Mouse (Mus musculus): ENCODE results near the gene Olfr159. TPM values are rescaled to one million over a fixed set of nuclear protein-coding genes. Genes with fewer than 3 reads are reported as not detected.
"Not testable (repeated sequence)": the region's sequence is repeated elsewhere in the genome, so short reads cannot be mapped to it uniquely, and the experiment has no call there.

Olfr159 gene
- total RNA-seq (2014; rRNA removed) (not detected in 2 replicates), polyA plus RNA-seq (2015; fragmentation: Nextera tagmentation; extraction: Ambion mirVana) (not detected in 2 replicates)

GRCm38 (mm10) chr4:43770909-43771308 is at the start of gene Olfr159:
Gene Olfr159 (minus strand): TSS chr4:43771009.
- H3K4me2 ChIP-seq (ENCODE audit: low read depth) = no peak within 1 kb of the TSS
- WGBS = 85% methylated on average over 6 of the region's 6 CpGs
- TF ChIP-seq CTCF (IDR thresholded peaks at IDR 0.05; ENCODE audit: low read depth) = no peak
- no peak within 1 kb of the TSS for H3K27ac ChIP-seq (ENCODE audit: low read depth, low read length)
- no peaks in the 10 kb centered on the region for H3K27me3 ChIP-seq (ENCODE audit: insufficient read depth, low read length)
- H3K36me3 ChIP-seq (ENCODE audit: insufficient read depth) = no peaks in the 10 kb centered on the region
- ATAC-seq = no peak
- H3K4me1 ChIP-seq (ENCODE audit: insufficient read depth) = no peaks in the 10 kb centered on the region
- DNase-seq = no peak
- H3K9me3 ChIP-seq (ENCODE audit: low read length) = no peaks in the 10 kb centered on the region
- no peak within 1 kb of the TSS for H3K9ac ChIP-seq
- no peak within 1 kb of the TSS for H3K4me3 ChIP-seq (ENCODE audit: low read depth, low read length)

- peaks cover 2% of the 10 kb centered on the region; the same call in 1 of the 2 replicates for H3K9me3 ChIP-seq (ENCODE audit: low read length)
- ATAC-seq = no peak
- H3K9ac ChIP-seq = no peak overlapping the region
- H3K4me3 ChIP-seq (ENCODE audit: low read depth, low read length) = no peak overlapping the region
- DNase-seq = no peak
- no peaks in the 10 kb centered on the region for H3K36me3 ChIP-seq (ENCODE audit: insufficient read depth)
- no peak overlapping the region for H3K4me2 ChIP-seq (ENCODE audit: low read depth)
- H3K27me3 ChIP-seq (ENCODE audit: insufficient read depth, low read length) = no peaks in the 10 kb centered on the region
- H3K27ac ChIP-seq (ENCODE audit: low read depth, low read length) = no peak overlapping the region
- no peaks in the 10 kb centered on the region for H3K4me1 ChIP-seq (ENCODE audit: insufficient read depth)
- no peak for TF ChIP-seq CTCF (IDR thresholded peaks at IDR 0.05; ENCODE audit: low read depth)
- WGBS = 83% methylated on average over 7 of the region's 7 CpGs
These were observed 28.1 kb upstream of the Olfr159 start for GRCm38 (mm10) chr4:43798936-43799335.

- WGBS = 88% methylated on average over 5 of the region's 5 CpGs
These were observed 25.0 kb upstream of the Olfr159 start for GRCm38 (mm10) chr4:43795844-43796243.

GRCm38 (mm10) chr4:43795296-43795695 is 24.5 kb upstream of the Olfr159 start:
- H3K4me2 ChIP-seq (ENCODE audit: low read depth) = no peak overlapping the region
- H3K9me3 ChIP-seq (ENCODE audit: low read length) = no peaks in the 10 kb centered on the region
- no peaks in the 10 kb centered on the region for H3K36me3 ChIP-seq (ENCODE audit: insufficient read depth)
- 75% methylated on average over 6 of the region's 6 CpGs for WGBS
- no peak for DNase-seq
- H3K4me1 ChIP-seq (ENCODE audit: insufficient read depth) = no peaks in the 10 kb centered on the region
- no peak for ATAC-seq
- no peaks in the 10 kb centered on the region for H3K27me3 ChIP-seq (ENCODE audit: insufficient read depth, low read length)
- no peak overlapping the region for H3K4me3 ChIP-seq (ENCODE audit: low read depth, low read length)
- no peak overlapping the region for H3K27ac ChIP-seq (ENCODE audit: low read depth, low read length)
- no peak for TF ChIP-seq CTCF (IDR thresholded peaks at IDR 0.05; ENCODE audit: low read depth)
- no peak overlapping the region for H3K9ac ChIP-seq

More at GRCm38 (mm10) chr4:43795844-43796243, 25.0 kb upstream of the Olfr159 start:
- H3K36me3 ChIP-seq (ENCODE audit: insufficient read depth); H3K9me3 ChIP-seq (ENCODE audit: low read length); H3K4me2 ChIP-seq (ENCODE audit: low read depth); H3K9ac ChIP-seq; H3K4me1 ChIP-seq (ENCODE audit: insufficient read depth); H3K4me3 ChIP-seq (ENCODE audit: low read depth, low read length); H3K27ac ChIP-seq (ENCODE audit: low read depth, low read length); DNase-seq; H3K27me3 ChIP-seq (ENCODE audit: insufficient read depth, low read length); ATAC-seq: not testable (repeated sequence)

GRCm38 (mm10) chr4:43772304-43772703 is 1.5 kb upstream of the Olfr159 start:
- DNase-seq (no peak), ATAC-seq (no peak)
- H3K4me3 ChIP-seq (ENCODE audit: low read depth, low read length) = no peak overlapping the region
- no peak for TF ChIP-seq CTCF (IDR thresholded peaks at IDR 0.05; ENCODE audit: low read depth)
- H3K36me3 ChIP-seq (ENCODE audit: insufficient read depth) = no peaks in the 10 kb centered on the region
- no peaks in the 10 kb centered on the region for H3K9me3 ChIP-seq (ENCODE audit: low read length)
- H3K4me1 ChIP-seq (ENCODE audit: insufficient read depth) = no peaks in the 10 kb centered on the region
- no peaks in the 10 kb centered on the region for H3K27me3 ChIP-seq (ENCODE audit: insufficient read depth, low read length)
- 27% methylated on average over 2 of the region's 2 CpGs for WGBS
- no peak overlapping the region for H3K9ac ChIP-seq
- no peak overlapping the region for H3K4me2 ChIP-seq (ENCODE audit: low read depth)
- no peak overlapping the region for H3K27ac ChIP-seq (ENCODE audit: low read depth, low read length)

GRCm38 (mm10) chr4:43771626-43772025 is 817 bp upstream of the Olfr159 start:
- H3K27me3 ChIP-seq (ENCODE audit: insufficient read depth, low read length) = no peaks in the 10 kb centered on the region
- no peak overlapping the region for H3K27ac ChIP-seq (ENCODE audit: low read depth, low read length)
- 57% methylated on average over 6 of the region's 6 CpGs for WGBS
- no peaks in the 10 kb centered on the region for H3K9me3 ChIP-seq (ENCODE audit: low read length)
- ATAC-seq (no peak), DNase-seq (no peak)
- H3K4me1 ChIP-seq (ENCODE audit: insufficient read depth) = no peaks in the 10 kb centered on the region
- no peak overlapping the region for H3K4me3 ChIP-seq (ENCODE audit: low read depth, low read length)
- no peak overlapping the region for H3K9ac ChIP-seq
- no peak for TF ChIP-seq CTCF (IDR thresholded peaks at IDR 0.05; ENCODE audit: low read depth)
- no peak overlapping the region for H3K4me2 ChIP-seq (ENCODE audit: low read depth)
- H3K36me3 ChIP-seq (ENCODE audit: insufficient read depth) = no peaks in the 10 kb centered on the region

- Histone ChIP-seq H3K9ac (no peak overlapping the region), H3K9me3 (ENCODE audit: low read length) (no peaks in the 10 kb centered on the region), H3K4me3 (ENCODE audit: low read depth, low read length) (no peak overlapping the region), H3K4me1 (ENCODE audit: insufficient read depth) (no peaks in the 10 kb centered on the region), H3K36me3 (ENCODE audit: insufficient read depth) (no peaks in the 10 kb centered on the region), H3K4me2 (ENCODE audit: low read depth) (no peak overlapping the region), H3K27ac (ENCODE audit: low read depth, low read length) (no peak overlapping the region), H3K27me3 (ENCODE audit: insufficient read depth, low read length) (no peaks in the 10 kb centered on the region)
- DNase-seq (no peak), ATAC-seq (no peak)
- WGBS = 94% methylated on average over 2 of the region's 2 CpGs
- TF ChIP-seq CTCF (IDR thresholded peaks at IDR 0.05; ENCODE audit: low read depth) = no peak
These were observed 1.4 kb downstream of the Olfr159 start for GRCm38 (mm10) chr4:43769374-43769773.

- Histone ChIP-seq H3K4me3 (ENCODE audit: low read depth, low read length) (no peak overlapping the region), H3K27me3 (ENCODE audit: insufficient read depth, low read length) (no peaks in the 10 kb centered on the region), H3K4me2 (ENCODE audit: low read depth) (no peak overlapping the region), H3K9ac (no peak overlapping the region), H3K27ac (ENCODE audit: low read depth, low read length) (no peak overlapping the region), H3K36me3 (ENCODE audit: insufficient read depth) (no peaks in the 10 kb centered on the region), H3K9me3 (ENCODE audit: low read length) (no peaks in the 10 kb centered on the region), H3K4me1 (ENCODE audit: insufficient read depth) (no peaks in the 10 kb centered on the region)
- DNase-seq (no peak), ATAC-seq (no peak)
- no peak for TF ChIP-seq CTCF (IDR thresholded peaks at IDR 0.05; ENCODE audit: low read depth)
- 82% methylated on average over 5 of the region's 5 CpGs for WGBS
These were observed 2.5 kb downstream of the Olfr159 start for GRCm38 (mm10) chr4:43768341-43768740.

All from forebrain, postnatal 0 days (tissue).